Mouse (Mus musculus) spleen, embryonic (tissue): ENCODE results near the gene Zfp341.

Source experiments
- CTCF ChIA-PET: fragments of 350-600 bp; sonication (Branson Sonifier 250); formaldehyde crosslinking; loops from one replicate; lab custom pipeline; 2022; lab: Charles Lee

The Zfp341 gene

GRCm38 (mm10) chr2:154670741-154671140, 57.6 kb downstream of the Zfp341 start:
- CTCF ChIA-PET: no interaction called here

- CTCF ChIA-PET: no interaction called here
These were observed 60.9 kb downstream of the Zfp341 start for GRCm38 (mm10) chr2:154674008-154674407.

- CTCF ChIA-PET: no interaction called here
These were observed 63.8 kb downstream of the Zfp341 start for GRCm38 (mm10) chr2:154676653-154677609.

GRCm38 (mm10) chr2:154677651-154678139, 64.6 kb downstream of the Zfp341 start:
- CTCF ChIA-PET: no interaction called here

- CTCF ChIA-PET: no interaction called here
These were observed 65.9 kb downstream of the Zfp341 start for GRCm38 (mm10) chr2:154678995-154679394.

GRCm38 (mm10) chr2:154680337-154680736, 67.2 kb downstream of the Zfp341 start:
- CTCF ChIA-PET: no interaction called here

- CTCF ChIA-PET: no interaction called here
These were observed 67.8 kb downstream of the Zfp341 start for GRCm38 (mm10) chr2:154680941-154681340.

GRCm38 (mm10) chr2:154682712-154683111, 69.6 kb downstream of the Zfp341 start:
- CTCF ChIA-PET: no interaction called here

- CTCF ChIA-PET: interaction anchor here (0.5 to 0.7 kb wide), 2 partner anchors 25 to 348 kb away, joined by 3 to 5 read pairs; no protein-coding TSS in a partner anchor
These were observed 71.9 kb downstream of the Zfp341 start for GRCm38 (mm10) chr2:154684901-154685470.

- CTCF ChIA-PET: no interaction called here
These were observed 72.7 kb downstream of the Zfp341 start for GRCm38 (mm10) chr2:154685772-154686171.

GRCm38 (mm10) chr2:154686819-154687218, 73.7 kb downstream of the Zfp341 start:
- CTCF ChIA-PET: no interaction called here

- CTCF ChIA-PET: no interaction called here
These were observed 76.3 kb downstream of the Zfp341 start for GRCm38 (mm10) chr2:154689391-154689790.

GRCm38 (mm10) chr2:154690959-154691358, 77.9 kb downstream of the Zfp341 start:
- CTCF ChIA-PET: no interaction called here

GRCm38 (mm10) chr2:154693186-154693940, 80.3 kb downstream of the Zfp341 start:
- CTCF ChIA-PET: interaction anchor here (0.6 kb wide), 1 partner anchor 303 kb away, joined by 4 read pairs; no protein-coding TSS in a partner anchor

GRCm38 (mm10) chr2:154693941-154694256, 80.8 kb downstream of the Zfp341 start:
- CTCF ChIA-PET: interaction anchor here (0.6 kb wide), 1 partner anchor 303 kb away, joined by 4 read pairs; no protein-coding TSS in a partner anchor

- CTCF ChIA-PET: no interaction called here
These were observed 82.6 kb downstream of the Zfp341 start for GRCm38 (mm10) chr2:154695690-154696089.
